Mouse (Mus musculus): ENCODE measurements around the gene Zfp512b. TPM values are rescaled to one million over a fixed set of nuclear protein-coding genes. Genes with fewer than 3 reads are reported as not detected.

The Zfp512b gene
- total RNA-seq, 1 experiment from 2014 or later = 26.4 TPM

DNA sequence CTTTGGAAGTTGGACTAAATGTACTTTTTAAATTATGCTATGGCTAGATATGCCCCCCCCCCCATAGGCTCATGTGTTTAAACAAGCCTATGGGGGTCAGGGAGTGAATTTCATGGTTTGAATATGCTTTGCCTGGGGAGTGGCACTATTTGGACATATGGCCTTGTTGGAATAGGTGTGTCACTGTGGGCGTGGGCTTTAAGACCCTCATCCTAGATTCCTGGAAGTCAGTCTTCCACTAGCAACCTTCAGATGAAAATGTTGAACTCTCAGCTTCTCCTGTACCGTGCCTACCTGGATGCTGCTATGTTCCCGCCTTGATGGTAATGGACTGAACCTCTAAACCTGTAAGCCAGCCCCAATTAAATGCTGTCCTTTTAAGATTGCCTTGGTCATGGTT is 60.0 kb downstream of the Zfp512b start:
- no peak for ATAC-seq (replicated peaks; ENCODE audit: low read depth, poor library complexity, severe bottlenecking)

Other genes with a start within 250 kb of the Zfp512b start
- 34.4 and 38.0 TPM in 2 replicates for gene Zgpat, start 227.9 kb downstream of the Zfp512b start, total RNA-seq (2017)
- gene Arfrp1, start 227.4 kb downstream of the Zfp512b start, total RNA-seq (2017) = 39.3 and 82.5 TPM in 2 replicates
- 9.2 and 30.3 TPM in 2 replicates for gene Lime1, start 212.7 kb downstream of the Zfp512b start, total RNA-seq (2017)
- gene Zbtb46, start 133.4 kb downstream of the Zfp512b start, total RNA-seq (2017) = 7.5 and 8.9 TPM in 2 replicates
- gene Abhd16b, start 99.6 kb downstream of the Zfp512b start, total RNA-seq (2017) = not detected in 2 replicates
- 148 and 155 TPM in 2 replicates for gene Tpd52l2, start 95.7 kb downstream of the Zfp512b start, total RNA-seq (2017)
- 30.1 and 31.7 TPM in 2 replicates for gene Dnajc5, start 72.3 kb downstream of the Zfp512b start, total RNA-seq (2017)
- 50.7 and 75.4 TPM in 2 replicates for gene Uckl1, start 7.9 kb downstream of the Zfp512b start, total RNA-seq (2017)
- gene Prpf6, start 935 bp downstream of the Zfp512b start, total RNA-seq (2017) = 79.0 and 94.9 TPM in 2 replicates
- 0.87 and 1.8 TPM in 2 replicates for gene Samd10, start 6.4 kb upstream of the Zfp512b start, total RNA-seq (2017)
- not detected in 2 replicates for gene Gm29797, start 64.2 kb upstream of the Zfp512b start, total RNA-seq (2017)
- not detected in 2 replicates for gene Sox18, start 78.8 kb upstream of the Zfp512b start, total RNA-seq (2017)
- gene Tcea2, start 87.5 kb upstream of the Zfp512b start, total RNA-seq (2017) = 3.3 and 9.6 TPM in 2 replicates
- gene Rgs19, start 101.2 kb upstream of the Zfp512b start, total RNA-seq (2017) = 67.5 and 113 TPM in 2 replicates
- gene Lkaaear1, start 105.6 kb upstream of the Zfp512b start, total RNA-seq (2017) = not detected in 2 replicates
- not detected in 2 replicates for gene Oprl1, start 122.2 kb upstream of the Zfp512b start, total RNA-seq (2017)
- gene Myt1, start 170.5 kb upstream of the Zfp512b start, total RNA-seq (2017) = not detected in 2 replicates
- gene Pcmtd2, start 245.1 kb upstream of the Zfp512b start, total RNA-seq (2017) = 28.0 and 35.9 TPM in 2 replicates